Mouse (Mus musculus) heart, postnatal 0 days (tissue): ENCODE data around the gene Far2. TPM values are rescaled to one million over a fixed set of nuclear protein-coding genes. Genes with fewer than 3 reads are reported as not detected.
"Not testable (repeated sequence)": the region's sequence is repeated elsewhere in the genome, so short reads cannot be mapped to it uniquely, and the experiment has no call there.

ENCODE experiments used
- ATAC-seq: fragments of 200-750 bp; cut with Nextera tagmentation; 2 replicates; pipeline ENCODE4 v1.8.0; 2017; ENCODE audit warnings: low read depth, moderate number of reproducible peaks, moderate library complexity; ENCODE audit not compliant: insufficient read depth
- DNase-seq: peaks from one replicate; pipeline ENCODE4 v3.0.0-alpha.2; 2016; ENCODE audit warnings: low spot score
- H3K27ac ChIP-seq: fragments of 300-500 bp; sonication (generic); 2 replicates; pipeline ENCODE4 v1.5.1; 2014; ENCODE audit warnings: low read depth, mild to moderate bottlenecking
- H3K27me3 ChIP-seq: fragments of 300-500 bp; sonication (generic); 2 replicates; pipeline ENCODE4 v1.6.1; 2014; ENCODE audit warnings: low read length, mixed read lengths; ENCODE audit not compliant: control insufficient read depth, insufficient read depth
- H3K36me3 ChIP-seq: fragments of 300-500 bp; sonication (generic); replicated peaks from 2 replicates; pipeline ENCODE4 v1.6.1; 2014; ENCODE audit warnings: low read length, mixed read lengths; ENCODE audit not compliant: control insufficient read depth, insufficient read depth
- H3K4me1 ChIP-seq: fragments of 300-500 bp; sonication (generic); 2 replicates; pipeline ENCODE4 v1.6.1; 2014; ENCODE audit warnings: antibody characterized with exemption; ENCODE audit not compliant: control insufficient read depth, insufficient read depth
- H3K4me2 ChIP-seq: fragments of 300-500 bp; sonication (generic); 2 replicates; pipeline ENCODE4 v1.6.1; 2014; ENCODE audit warnings: low read depth, mild to moderate bottlenecking, low read length, moderate library complexity
- H3K4me3 ChIP-seq: fragments of 300-500 bp; sonication (generic); 2 replicates; pipeline ENCODE4 v1.5.1; 2014; ENCODE audit warnings: low read depth, low read length
- H3K9ac ChIP-seq: fragments of 300-500 bp; sonication (generic); replicated peaks from 2 replicates; pipeline ENCODE4 v1.6.1; 2014; ENCODE audit warnings: low read depth, low read length, mixed read lengths
- H3K9me3 ChIP-seq: fragments of 300-500 bp; sonication (generic); replicated peaks from 2 replicates; pipeline ENCODE4 v1.6.1; 2016; ENCODE audit warnings: low read length; ENCODE audit not compliant: control insufficient read depth
- CTCF ChIP-seq: IDR thresholded peaks from 2 replicates; pipeline ENCODE4 v1.5.1; 2016; ENCODE audit warnings: antibody characterized with exemption, control low read depth, low read depth
- EP300 ChIP-seq: IDR thresholded peaks from 2 replicates; pipeline ENCODE4 v1.6.1; 2016; ENCODE audit warnings: antibody characterized with exemption, low read depth
- WGBS: fragments of 180-500 bp; shearing (Covaris S2); extraction: QIAGEN DNeasy Blood & Tissue Kit; methylation state at CpG from one replicate; pipeline ENCODE4 v1.1.7; 2014; 5-methylcytosine and 5-hydroxymethylcytosine counted together
- polyA plus RNA-seq: library from polyadenylated mRNA; unstranded; fragments of >200 nt; fragmentation: Nextera tagmentation; extraction: Ambion mirVana; gene quantifications from 2 replicates; pipeline ENCODE4 v1.2.1, GENCODE M21; 2015
- total RNA-seq: library from RNA; depleted of rRNA; stranded (reverse); fragments of >200 nt; gene quantifications from 2 replicates; pipeline ENCODE4 v1.2.3, GENCODE M21; 2014; ENCODE audit warnings: low replicate concordance

Far2 gene
- total and polyA plus RNA-seq, 2 experiments from 2014 or later: 0.64 TPM; not detected in 1

DNA sequence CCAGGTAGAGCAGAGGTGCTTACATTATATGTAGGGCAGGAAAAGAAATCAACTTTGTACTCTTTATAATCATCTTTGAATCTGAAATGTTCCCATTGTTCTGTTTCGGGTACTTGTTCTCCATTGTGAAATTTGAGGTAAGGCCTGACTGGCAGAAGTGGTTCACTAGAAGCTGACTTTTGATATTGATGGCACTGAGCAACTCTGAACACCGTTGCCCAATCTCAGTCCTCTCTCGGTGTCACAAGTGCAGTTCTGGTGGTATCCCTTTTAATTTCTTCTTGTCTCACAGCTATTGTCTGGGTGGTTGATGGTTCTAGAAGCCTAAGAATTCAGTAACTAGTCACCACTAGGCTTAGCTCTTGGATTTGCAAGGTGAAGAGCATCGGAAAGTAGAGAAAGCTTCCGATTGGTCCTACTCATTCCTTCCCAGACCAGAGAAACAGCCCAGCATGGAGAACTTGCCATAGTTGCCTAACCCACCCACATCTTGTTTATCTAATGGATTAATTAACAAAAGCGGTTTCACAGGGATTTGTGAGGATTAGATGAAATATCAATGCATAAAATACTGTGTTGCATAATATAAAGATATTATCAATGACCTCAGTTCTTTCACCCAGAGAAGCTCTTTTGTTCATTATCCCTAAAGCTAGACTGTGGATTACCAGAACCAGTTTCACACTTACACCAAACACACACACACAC, 92.4 kb downstream of the Far2 start:
- Histone ChIP-seq H3K36me3 (no peaks in the 10 kb centered on the region), H3K4me3 (no peak overlapping the region), H3K27ac (no peak overlapping the region), H3K27me3 (no peaks in the 10 kb centered on the region), H3K9ac (no peak overlapping the region), H3K9me3 (peaks cover 4% of the 10 kb centered on the region; the same call in 1 of the 2 replicates), H3K4me1 (no peaks in the 10 kb centered on the region), H3K4me2 (no peak overlapping the region)
- no peak for ATAC-seq
- WGBS: 77% methylated on average over 6 of the region's 6 CpGs
- TF ChIP-seq CTCF (no peak), EP300 (no peak)
- no peak for DNase-seq

DNA sequence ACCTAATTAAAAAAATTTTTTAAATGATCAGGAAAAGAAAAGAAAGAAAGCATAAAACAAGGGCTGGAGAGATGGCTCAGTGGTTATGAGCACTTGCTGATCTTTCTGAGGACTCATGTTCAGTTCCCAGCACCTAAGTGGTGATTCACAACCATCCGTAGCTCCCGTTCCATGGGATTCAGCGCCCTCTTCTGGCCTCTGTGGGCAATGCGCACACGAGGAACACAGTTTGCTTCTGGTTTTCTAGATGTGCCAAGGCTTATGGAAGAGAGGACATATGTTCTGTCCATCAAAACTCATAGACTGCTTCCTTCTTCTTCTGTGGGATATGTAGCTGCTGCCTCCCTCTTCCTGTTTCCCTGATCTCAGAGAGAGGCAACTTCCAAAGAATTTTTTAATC, 94.8 kb downstream of the Far2 start:
- no peaks in the 10 kb centered on the region for H3K27me3 ChIP-seq
- ATAC-seq (no peak), DNase-seq (no peak)
- WGBS: 84% methylated on average over 5 of the region's 5 CpGs
- H3K36me3 ChIP-seq: no peaks in the 10 kb centered on the region
- no peak overlapping the region for H3K9ac ChIP-seq
- H3K4me2 ChIP-seq: no peak overlapping the region
- TF ChIP-seq EP300 (no peak), CTCF (no peak)
- H3K4me1 ChIP-seq: no peaks in the 10 kb centered on the region
- H3K4me3 ChIP-seq: no peak overlapping the region
- peaks cover 4% of the 10 kb centered on the region; the same call in 1 of the 2 replicates for H3K9me3 ChIP-seq
- H3K27ac ChIP-seq: no peak overlapping the region

DNA sequence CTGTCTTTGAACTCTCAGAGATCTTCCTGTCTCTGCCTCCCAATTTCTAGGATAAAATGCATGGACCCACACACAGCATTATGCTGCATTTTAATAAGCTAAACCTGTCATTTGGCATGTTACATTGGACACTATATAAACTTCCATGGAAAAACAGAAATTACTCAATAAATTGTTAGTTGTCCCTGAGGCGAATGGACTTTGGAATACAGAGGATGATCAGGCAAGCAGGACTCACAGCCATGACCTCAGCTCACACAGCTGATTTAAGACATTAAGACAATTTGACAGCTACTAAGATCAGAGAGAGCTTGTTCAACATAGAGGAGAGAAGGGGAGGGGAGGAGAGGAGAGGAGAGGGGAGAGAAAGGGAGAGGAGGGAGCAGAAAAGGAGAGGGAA, 95.4 kb downstream of the Far2 start:
- Histone ChIP-seq H3K27ac (no peak overlapping the region), H3K9ac (no peak overlapping the region), H3K36me3 (no peaks in the 10 kb centered on the region), H3K4me1 (no peaks in the 10 kb centered on the region), H3K4me3 (no peak overlapping the region), H3K27me3 (no peaks in the 10 kb centered on the region), H3K4me2 (no peak overlapping the region), H3K9me3 (peaks cover 4% of the 10 kb centered on the region; the same call in 1 of the 2 replicates)
- TF ChIP-seq CTCF (no peak), EP300 (no peak)
- DNase-seq (no peak), ATAC-seq (no peak)
- 76% methylated on average over 1 of the region's 1 CpGs for WGBS

DNA sequence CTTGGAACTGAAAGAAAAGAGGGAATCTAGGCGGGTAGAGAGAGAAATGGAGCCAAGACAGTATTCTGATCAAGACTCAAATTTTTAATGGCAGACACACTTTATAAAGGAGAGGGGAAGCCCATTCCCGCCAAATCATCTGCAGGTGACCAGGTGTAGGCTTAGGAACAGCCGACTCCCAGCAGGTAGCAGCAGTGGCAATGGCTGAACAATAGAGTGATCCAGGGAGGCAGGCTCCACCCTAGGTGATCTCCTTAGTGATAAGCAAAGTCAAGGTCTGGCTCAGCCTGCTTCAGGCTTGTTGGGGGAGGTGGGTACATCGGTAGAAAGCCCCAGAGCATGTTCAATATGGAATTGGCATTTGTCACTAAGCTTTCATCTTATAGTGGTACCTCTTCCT, 105.2 kb downstream of the Far2 start:
- H3K27ac ChIP-seq, H3K4me1 ChIP-seq, H3K4me3 ChIP-seq, H3K27me3 ChIP-seq, H3K9me3 ChIP-seq, H3K4me2 ChIP-seq, H3K9ac ChIP-seq, ATAC-seq, H3K36me3 ChIP-seq, DNase-seq: not testable (repeated sequence)
- WGBS: 57% methylated on average over 4 of the region's 4 CpGs

DNA sequence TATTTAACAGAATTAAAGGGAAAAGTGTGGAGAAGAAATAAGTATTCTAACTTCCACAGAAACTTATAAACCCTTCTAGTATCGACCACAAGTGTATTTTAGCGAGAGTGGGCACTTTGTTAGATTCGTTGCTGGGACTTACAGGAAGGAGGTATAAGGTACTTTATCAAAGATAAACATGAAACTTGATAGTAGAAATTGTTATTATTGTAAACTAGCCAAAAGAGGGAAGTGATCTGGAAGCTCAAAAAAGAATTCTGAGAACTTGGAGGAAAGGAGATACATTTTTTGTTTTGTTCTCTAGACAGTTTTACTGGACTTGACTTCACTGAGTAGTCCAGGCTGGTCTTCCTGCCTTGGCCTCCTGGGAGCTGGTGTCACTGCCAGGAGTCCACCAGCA, 125.8 kb downstream of the Far2 start:
- no peaks in the 10 kb centered on the region for H3K36me3 ChIP-seq
- H3K27me3 ChIP-seq: no peaks in the 10 kb centered on the region
- no peak for TF ChIP-seq CTCF
- 0 out of 2 replicates have a peak, but pooled peaks cover 3% of the 10 kb centered on the region for H3K4me1 ChIP-seq
- H3K9me3 ChIP-seq: no peaks in the 10 kb centered on the region
- WGBS: 49% methylated on average over 3 of the region's 3 CpGs
- H3K4me2 ChIP-seq: no peak overlapping the region
- no peak for DNase-seq
- H3K9ac ChIP-seq: no peak overlapping the region
- no peak overlapping the region for H3K27ac ChIP-seq
- H3K4me3 ChIP-seq: no peak overlapping the region
- ATAC-seq: no peak

DNA sequence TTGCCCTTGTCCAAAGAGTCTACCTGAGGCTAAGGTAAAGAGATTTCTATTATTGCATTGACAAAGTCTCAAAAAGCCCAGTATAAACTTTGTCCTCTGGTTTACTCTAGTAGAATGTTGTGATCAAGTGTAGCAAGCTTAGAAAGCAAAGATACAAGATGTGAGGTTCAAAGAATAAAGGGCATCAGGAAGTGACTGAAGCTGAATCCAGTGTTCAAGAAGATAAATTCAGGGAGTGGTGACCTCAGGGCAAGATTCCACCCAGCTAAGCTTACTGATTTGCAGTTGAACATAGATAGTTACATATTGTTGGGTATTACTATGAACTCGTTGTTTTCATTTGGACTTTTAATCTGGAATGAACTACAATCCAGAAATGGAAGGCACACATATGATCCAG, 138.6 kb downstream of the Far2 start:
- no peak for ATAC-seq
- TF ChIP-seq CTCF (no peak), EP300 (no peak)

More for the DNA sequence above, 138.6 kb downstream of the Far2 start:
- WGBS: 89% methylated on average over 1 of the region's 1 CpGs
- Histone ChIP-seq H3K27ac (no peak overlapping the region), H3K4me3 (no peak overlapping the region), H3K4me2 (no peak overlapping the region), H3K9me3 (no peaks in the 10 kb centered on the region), H3K27me3 (no peaks in the 10 kb centered on the region), H3K36me3 (peaks cover 89% of the 10 kb centered on the region), H3K4me1 (no peaks in the 10 kb centered on the region), H3K9ac (no peak overlapping the region)
- DNase-seq: no peak
